Mouse (Mus musculus): ENCODE measurements around the gene 5031410I06Rik. TPM values are rescaled to one million over a fixed set of nuclear protein-coding genes. Genes with fewer than 3 reads are reported as not detected.
"Not testable (repeated sequence)": the region's sequence is repeated elsewhere in the genome, so short reads cannot be mapped to it uniquely, and the experiment has no call there.

The 5031410I06Rik gene
- polyA plus RNA-seq (2016; fragmentation: Nextera tagmentation; extraction: Ambion mirVana) = 0.09 TPM in 1 of 2 replicates, not detected in the other

- H3K9ac ChIP-seq; H3K27me3 ChIP-seq (replicated peaks); H3K9me3 ChIP-seq (replicated peaks); ATAC-seq (ENCODE audit: insufficient number of reproducible peaks, low FRiP score); H3K4me2 ChIP-seq; H3K36me3 ChIP-seq; H3K27ac ChIP-seq (ENCODE audit: poor library complexity, severe bottlenecking); H3K4me3 ChIP-seq; H3K4me1 ChIP-seq (replicated peaks): not testable (repeated sequence)
- WGBS = no CpG with 5 or more reads among the region's 3 CpGs
These were observed at the start of gene 5031410I06Rik for GRCm38 (mm10) chr5:26105262-26105661. 5031410I06Rik (minus strand) TSS chr5:26105362.

GRCm38 (mm10) chr5:26142891-26143290 lies 37.7 kb upstream of the 5031410I06Rik start:
- Histone ChIP-seq H3K4me3 (no peak overlapping the region), H3K9me3 (replicated peaks) (0 out of 2 replicates have a peak, but pooled peaks cover 2% of the 10 kb centered on the region), H3K36me3 (no peaks in the 10 kb centered on the region), H3K4me1 (replicated peaks) (no peaks in the 10 kb centered on the region), H3K9ac (no peak overlapping the region), H3K27ac (ENCODE audit: poor library complexity, severe bottlenecking) (no peak overlapping the region), H3K4me2 (no peak overlapping the region), H3K27me3 (replicated peaks) (no peaks in the 10 kb centered on the region)
- ATAC-seq (ENCODE audit: insufficient number of reproducible peaks, low FRiP score) = no peak
- 81% methylated on average over 6 of the region's 6 CpGs for WGBS

- H3K9ac ChIP-seq; H3K4me2 ChIP-seq; H3K27me3 ChIP-seq (replicated peaks); H3K27ac ChIP-seq (ENCODE audit: poor library complexity, severe bottlenecking); H3K4me1 ChIP-seq (replicated peaks); H3K4me3 ChIP-seq; H3K36me3 ChIP-seq; H3K9me3 ChIP-seq (replicated peaks); ATAC-seq (ENCODE audit: insufficient number of reproducible peaks, low FRiP score): not testable (repeated sequence)
- no CpG with 5 or more reads among the region's 3 CpGs for WGBS
These were observed 16.2 kb upstream of the 5031410I06Rik start, which contains the start of gene Gm10220 for GRCm38 (mm10) chr5:26121321-26121720. Gm10220 (minus strand) TSS chr5:26121421.

GRCm38 (mm10) chr5:26089191-26089590 lies 16.0 kb downstream of the 5031410I06Rik start, which contains the start of gene Gm10471:
Gm10471 (minus strand) TSS chr5:26089291.
- H3K4me3 ChIP-seq; H3K9ac ChIP-seq; H3K4me1 ChIP-seq (replicated peaks); ATAC-seq (ENCODE audit: insufficient number of reproducible peaks, low FRiP score); H3K4me2 ChIP-seq; H3K27me3 ChIP-seq (replicated peaks); H3K36me3 ChIP-seq; H3K27ac ChIP-seq (ENCODE audit: poor library complexity, severe bottlenecking); H3K9me3 ChIP-seq (replicated peaks): not testable (repeated sequence)
- WGBS = 72% methylated on average over 1 of the region's 1 CpGs

- not testable (repeated sequence) for H3K36me3 ChIP-seq; ATAC-seq (ENCODE audit: insufficient number of reproducible peaks, low FRiP score); H3K27ac ChIP-seq (ENCODE audit: poor library complexity, severe bottlenecking); H3K9ac ChIP-seq; H3K4me2 ChIP-seq; H3K4me1 ChIP-seq (replicated peaks); H3K27me3 ChIP-seq (replicated peaks); H3K9me3 ChIP-seq (replicated peaks); H3K4me3 ChIP-seq
These were observed 26.1 kb downstream of the 5031410I06Rik start for GRCm38 (mm10) chr5:26079023-26079422.

GRCm38 (mm10) chr5:26070716-26071115 lies 34.4 kb downstream of the 5031410I06Rik start:
- H3K4me1 ChIP-seq (replicated peaks) = no peaks in the 10 kb centered on the region
- 0 out of 2 replicates have a peak, but pooled peaks cover 7% of the 10 kb centered on the region for H3K9me3 ChIP-seq (replicated peaks)
- ATAC-seq (ENCODE audit: insufficient number of reproducible peaks, low FRiP score) = no peak
- H3K27me3 ChIP-seq (replicated peaks) = no peaks in the 10 kb centered on the region
- H3K27ac ChIP-seq (ENCODE audit: poor library complexity, severe bottlenecking) = no peak overlapping the region
- H3K4me2 ChIP-seq = no peak overlapping the region
- H3K4me3 ChIP-seq = no peak overlapping the region
- H3K36me3 ChIP-seq = no peaks in the 10 kb centered on the region
- no peak overlapping the region for H3K9ac ChIP-seq
- 72% methylated on average over 24 of the region's 24 CpGs for WGBS

- no CpG with 5 or more reads among the region's 2 CpGs for WGBS
- H3K9me3 ChIP-seq (replicated peaks); H3K4me1 ChIP-seq (replicated peaks); H3K27ac ChIP-seq (ENCODE audit: poor library complexity, severe bottlenecking); H3K4me3 ChIP-seq; H3K27me3 ChIP-seq (replicated peaks); H3K9ac ChIP-seq; H3K4me2 ChIP-seq; ATAC-seq (ENCODE audit: insufficient number of reproducible peaks, low FRiP score); H3K36me3 ChIP-seq: not testable (repeated sequence)
These were observed 46.7 kb downstream of the 5031410I06Rik start, which contains the start of gene Gm7347 for GRCm38 (mm10) chr5:26058481-26058880. Gm7347 (minus strand) TSS chr5:26058581.

Other genes starting within 250 kb of the 5031410I06Rik start
- gene Gm21663, start 163.0 kb downstream of the 5031410I06Rik start, polyA plus RNA-seq (2016; fragmentation: Nextera tagmentation; extraction: Ambion mirVana) = 0.24 and 0.27 TPM in 2 replicates
- gene Gm21671, start 150.9 kb downstream of the 5031410I06Rik start, polyA plus RNA-seq (2016; fragmentation: Nextera tagmentation; extraction: Ambion mirVana) = 0.14 TPM in 1 of 2 replicates, not detected in the other
- gene Gm21680, start 132.7 kb downstream of the 5031410I06Rik start, polyA plus RNA-seq (2016; fragmentation: Nextera tagmentation; extraction: Ambion mirVana) = 0.09 and 0.17 TPM in 2 replicates
- 0.13 and 0.22 TPM in 2 replicates for gene Gm21698, start 116.7 kb downstream of the 5031410I06Rik start, polyA plus RNA-seq (2016; fragmentation: Nextera tagmentation; extraction: Ambion mirVana)
- 0.54 TPM in 1 of 2 replicates, not detected in the other for gene Gm1979, start 100.6 kb downstream of the 5031410I06Rik start, polyA plus RNA-seq (2016; fragmentation: Nextera tagmentation; extraction: Ambion mirVana)
- gene Gm5862, start 82.4 kb downstream of the 5031410I06Rik start, polyA plus RNA-seq (2016; fragmentation: Nextera tagmentation; extraction: Ambion mirVana) = not detected in 2 replicates
- 0.06 and 0.10 TPM in 2 replicates for gene Speer4a, start 65.8 kb downstream of the 5031410I06Rik start, polyA plus RNA-seq (2016; fragmentation: Nextera tagmentation; extraction: Ambion mirVana)
- gene Gm7347, start 46.8 kb downstream of the 5031410I06Rik start, polyA plus RNA-seq (2016; fragmentation: Nextera tagmentation; extraction: Ambion mirVana) = 0.19 TPM in 1 of 2 replicates, not detected in the other
- gene Gm10471, start 16.1 kb downstream of the 5031410I06Rik start, polyA plus RNA-seq (2016; fragmentation: Nextera tagmentation; extraction: Ambion mirVana) = 0.06 TPM in 1 of 2 replicates, not detected in the other
- gene Gm10220, start 16.1 kb upstream of the 5031410I06Rik start, polyA plus RNA-seq (2016; fragmentation: Nextera tagmentation; extraction: Ambion mirVana) = 0.12 and 0.17 TPM in 2 replicates
- not detected in 2 replicates for gene Gm7361, start 152.3 kb upstream of the 5031410I06Rik start, polyA plus RNA-seq (2016; fragmentation: Nextera tagmentation; extraction: Ambion mirVana)